Mouse (Mus musculus) adrenal gland, postnatal 4 days (tissue): ENCODE measurements around the gene Cldn34b4. TPM values are rescaled to one million over a fixed set of nuclear protein-coding genes. Genes with fewer than 3 reads are reported as not detected.

Experiments used
- DNase-seq, 2 experiments: peaks; one replicate each; pipeline ENCODE4 v3.0.0; 2021 to 2022; ENCODE audit warnings: low spot score in 2 of 2, mixed read lengths in 2 of 2
- long read RNA-seq, 2 experiments: library from polyadenylated mRNA; stranded (forward); transcript quantifications; one replicate each; pipeline ENCODE4 v2.0.0; 2021
- total RNA-seq, 2 experiments: library from RNA; stranded (reverse); gene quantifications; 2 replicates each; pipeline ENCODE4 v1.2.3; 2021

Cldn34b4 gene
- total RNA-seq: not detected
- long read RNA-seq, experiment 1: 0 reads
- long read RNA-seq, experiment 2: 0 reads

- DNase-seq: no peak
Measured at GRCm38 (mm10) chrX:76393050-76393449, at the start of gene Cldn34b4. Gene Cldn34b4, plus strand, starts transcription at chrX:76393350.

Other genes with a start within 250 kb of the Cldn34b4 start
- gene Cldn34b3, start 129.0 kb upstream of the Cldn34b4 start, total RNA-seq: not detected
- gene Cldn34d, start 209.6 kb downstream of the Cldn34b4 start, total RNA-seq: not detected